Mouse (Mus musculus) limb, embryonic 12.5 days (tissue): ENCODE measurements around the gene Klhl5. TPM values are rescaled to one million over a fixed set of nuclear protein-coding genes. Genes with fewer than 3 reads are reported as not detected.
A peak's percentile ranks its signal among the peaks of the same experiment; 100 is the strongest.
"Not testable (repeated sequence)": the region's sequence is repeated elsewhere in the genome, so short reads cannot be mapped to it uniquely, and the experiment has no call there.

ENCODE experiments used
- ATAC-seq: fragments of 200-750 bp; cut with Nextera tagmentation; 2 replicates; pipeline ENCODE4 v1.8.0; 2017; ENCODE audit warnings: low read depth, moderate TSS enrichment; ENCODE audit not compliant: insufficient number of reproducible peaks, insufficient read depth, low FRiP score, low TSS enrichment
- H3K27ac ChIP-seq: fragments of 300-500 bp; sonication (generic); 2 replicates; pipeline ENCODE4 v1.5.1; 2016; ENCODE audit warnings: mild to moderate bottlenecking, moderate library complexity
- H3K27me3 ChIP-seq: fragments of 300-500 bp; sonication (generic); 2 replicates; pipeline ENCODE4 v1.6.1; 2016; ENCODE audit warnings: mild to moderate bottlenecking, moderate library complexity
- H3K36me3 ChIP-seq: fragments of 300-500 bp; sonication (generic); 2 replicates; pipeline ENCODE4 v1.6.1; 2016; ENCODE audit warnings: mild to moderate bottlenecking, moderate library complexity
- H3K4me1 ChIP-seq: fragments of 300-500 bp; sonication (generic); replicated peaks from 2 replicates; pipeline ENCODE4 v1.6.1; 2016
- H3K4me2 ChIP-seq: fragments of 300-500 bp; sonication (generic); 2 replicates; pipeline ENCODE4 v1.6.1; 2016; ENCODE audit warnings: mild to moderate bottlenecking, moderate library complexity
- H3K4me3 ChIP-seq: fragments of 300-500 bp; sonication (generic); replicated peaks from 2 replicates; pipeline ENCODE4 v1.5.1; 2016; ENCODE audit warnings: mild to moderate bottlenecking
- H3K9ac ChIP-seq: fragments of 300-500 bp; sonication (generic); replicated peaks from 2 replicates; pipeline ENCODE4 v1.6.1; 2016; ENCODE audit warnings: mild to moderate bottlenecking, moderate library complexity
- H3K9me3 ChIP-seq: fragments of 300-500 bp; sonication (generic); 2 replicates; pipeline ENCODE4 v1.6.1; 2016; ENCODE audit warnings: mild to moderate bottlenecking, moderate library complexity
- WGBS: fragments of 180-500 bp; shearing (Covaris S2); methylation state at CpG from one replicate; pipeline ENCODE4 v1.1.7; 2016; 5-methylcytosine and 5-hydroxymethylcytosine counted together
- polyA plus RNA-seq: library from polyadenylated mRNA; unstranded; fragments of >200 nt; fragmentation: Nextera tagmentation; extraction: Ambion mirVana; gene quantifications from 2 replicates; pipeline ENCODE4 v1.2.1, GENCODE M21; 2016

Gene Klhl5
- polyA plus RNA-seq, 1 experiment from 2014 or later: 24.8 TPM

- WGBS: 41% methylated on average over 11 of the region's 11 CpGs
- H3K4me3 ChIP-seq: no peak overlapping the region
- no peaks in the 10 kb centered on the region for H3K36me3 ChIP-seq
- no peak overlapping the region for H3K27ac ChIP-seq
- H3K27me3 ChIP-seq: no peaks in the 10 kb centered on the region
- no peaks in the 10 kb centered on the region for H3K9me3 ChIP-seq
- ATAC-seq: no peak
- H3K4me2 ChIP-seq: no peak overlapping the region
- H3K4me1 ChIP-seq: peaks cover 17% of the 10 kb centered on the region
- no peak overlapping the region for H3K9ac ChIP-seq
These were observed 7.3 kb upstream of the Klhl5 start for GRCm38 (mm10) chr5:65100002-65100401.

DNA sequence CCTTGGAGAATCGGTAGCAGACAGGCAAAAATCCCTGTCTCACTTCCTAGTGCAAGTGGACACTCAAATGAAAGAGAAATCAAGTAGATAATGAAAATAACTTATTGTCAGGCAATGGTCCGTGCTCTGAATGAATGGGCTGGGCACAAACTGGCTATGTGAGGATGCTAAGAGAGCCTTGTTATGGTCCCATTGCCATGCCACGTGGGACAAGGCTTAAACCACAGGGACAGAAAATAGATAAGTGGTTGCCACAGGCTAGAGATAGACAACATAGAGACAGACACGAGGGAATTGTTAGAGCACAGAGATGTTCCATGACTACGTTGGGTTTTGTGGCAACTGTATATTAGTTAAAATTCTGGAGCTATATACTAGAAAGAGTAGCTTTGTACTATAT lies 6.1 kb upstream of the Klhl5 start:
- ATAC-seq: no peak
- Histone ChIP-seq H3K9ac (no peak overlapping the region), H3K27ac (no peak overlapping the region), H3K9me3 (no peaks in the 10 kb centered on the region), H3K4me3 (no peak overlapping the region), H3K4me1 (peaks cover 17% of the 10 kb centered on the region), H3K27me3 (no peaks in the 10 kb centered on the region), H3K36me3 (no peaks in the 10 kb centered on the region), H3K4me2 (no peak overlapping the region)
- 90% methylated on average over 5 of the region's 5 CpGs for WGBS

GRCm38 (mm10) chr5:65101621-65102020 lies 5.7 kb upstream of the Klhl5 start:
- Histone ChIP-seq H3K4me1 (peaks cover 17% of the 10 kb centered on the region), H3K27ac (no peak overlapping the region), H3K27me3 (no peaks in the 10 kb centered on the region), H3K4me3 (no peak overlapping the region), H3K4me2 (no peak overlapping the region), H3K9ac (no peak overlapping the region), H3K9me3 (no peaks in the 10 kb centered on the region), H3K36me3 (no peaks in the 10 kb centered on the region)
- no peak for ATAC-seq
- 82% methylated on average over 6 of the region's 6 CpGs for WGBS

- H3K27me3 ChIP-seq: no peaks in the 10 kb centered on the region
- H3K4me2 ChIP-seq: no peak overlapping the region
- H3K36me3 ChIP-seq: no peaks in the 10 kb centered on the region
- H3K9me3 ChIP-seq: no peaks in the 10 kb centered on the region
- H3K9ac ChIP-seq: no peak overlapping the region
- H3K4me1 ChIP-seq: peaks cover 21% of the 10 kb centered on the region
- H3K27ac ChIP-seq: no peak overlapping the region
- ATAC-seq: no peak
- 79% methylated on average over 3 of the region's 3 CpGs for WGBS
- no peak overlapping the region for H3K4me3 ChIP-seq
These were observed 5.2 kb upstream of the Klhl5 start for GRCm38 (mm10) chr5:65102026-65102640.

DNA sequence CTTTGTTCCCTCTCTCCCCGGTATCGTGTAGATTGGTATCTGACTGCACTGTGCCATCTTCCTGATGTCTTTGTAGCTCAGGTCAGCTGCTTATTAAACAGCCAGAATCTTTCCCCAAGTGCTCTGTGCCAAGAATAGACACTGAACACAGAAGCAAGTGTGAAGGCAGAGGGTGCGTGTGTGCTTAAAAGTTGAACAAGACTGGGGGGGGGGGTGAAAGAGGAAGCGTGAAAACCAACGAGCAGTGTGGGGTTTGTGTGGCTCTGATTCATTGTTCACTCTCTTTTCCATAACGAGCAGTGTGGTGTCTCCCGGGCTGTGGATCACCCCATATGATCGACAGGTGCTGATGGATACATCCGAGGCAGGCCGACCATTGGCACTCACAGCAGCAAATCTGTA lies 4.7 kb upstream of the Klhl5 start:
- Histone ChIP-seq H3K4me2 (no peak overlapping the region), H3K27ac (no peak overlapping the region), H3K9ac (no peak overlapping the region), H3K9me3 (no peaks in the 10 kb centered on the region), H3K27me3 (no peaks in the 10 kb centered on the region), H3K4me1 (peaks cover 21% of the 10 kb centered on the region), H3K36me3 (no peaks in the 10 kb centered on the region), H3K4me3 (no peak overlapping the region)
- 72% methylated on average over 10 of the region's 10 CpGs for WGBS
- no peak for ATAC-seq

DNA sequence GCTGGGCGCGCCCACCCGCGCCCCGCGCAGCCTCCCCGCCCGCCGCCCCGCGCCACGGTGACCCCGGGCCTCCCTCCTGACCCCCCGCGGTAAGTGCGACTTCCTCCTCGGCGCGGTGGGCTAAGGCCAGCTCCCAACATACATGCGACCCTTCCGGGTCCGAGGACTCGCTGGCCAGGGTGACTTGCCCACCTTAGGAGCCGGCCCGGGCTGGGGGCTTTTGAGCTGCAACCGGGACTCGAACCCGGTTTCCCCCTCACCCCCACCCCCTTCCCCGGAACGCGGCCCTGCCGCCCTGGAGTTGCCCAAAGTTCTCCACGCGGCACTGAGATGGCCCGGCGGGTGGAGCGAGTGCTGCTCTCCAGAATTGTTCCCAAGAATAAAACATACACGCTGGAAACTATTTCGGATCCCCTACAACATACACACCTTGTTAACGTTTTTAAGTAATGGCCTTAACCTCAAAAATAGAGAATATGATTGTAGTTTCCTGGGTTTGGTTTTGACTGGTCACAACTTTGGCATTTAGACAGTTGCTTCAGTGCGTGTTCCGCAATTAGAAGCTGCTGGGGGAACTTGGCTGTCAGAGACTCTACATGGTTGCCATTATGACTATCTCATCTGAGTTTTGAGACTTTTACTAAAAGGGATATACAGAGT lies 564 bp downstream of the Klhl5 start:
- peak overlapping the region; percentile 84 for H3K9ac ChIP-seq
- H3K4me1 ChIP-seq: peaks cover 25% of the 10 kb centered on the region
- H3K4me3 ChIP-seq: peak overlapping the region; percentile 81
- no peaks in the 10 kb centered on the region for H3K36me3 ChIP-seq
- ATAC-seq: peak; percentile 22; the same call in 1 of the 2 replicates
- WGBS: 3% methylated on average over 37 of the region's 42 CpGs
- H3K4me2 ChIP-seq: peak overlapping the region; percentile 71
- H3K27me3 ChIP-seq: no peaks in the 10 kb centered on the region
- H3K9me3 ChIP-seq: no peaks in the 10 kb centered on the region
- H3K27ac ChIP-seq: peak overlapping the region; percentile 82

GRCm38 (mm10) chr5:65112225-65112624 lies 4.9 kb downstream of the Klhl5 start:
- not testable (repeated sequence) for H3K9me3 ChIP-seq, H3K36me3 ChIP-seq, H3K4me2 ChIP-seq, H3K4me3 ChIP-seq, ATAC-seq, H3K27ac ChIP-seq, H3K27me3 ChIP-seq, H3K9ac ChIP-seq
- WGBS: 71% methylated on average over 3 of the region's 3 CpGs
- H3K4me1 ChIP-seq: peaks cover 15% of the 10 kb centered on the region

- H3K9ac ChIP-seq: no peak overlapping the region
- no peaks in the 10 kb centered on the region for H3K27me3 ChIP-seq
- no peak overlapping the region for H3K27ac ChIP-seq
- WGBS: 88% methylated on average over 6 of the region's 6 CpGs
- no peak overlapping the region for H3K4me3 ChIP-seq
- H3K4me1 ChIP-seq: peaks cover 15% of the 10 kb centered on the region
- H3K9me3 ChIP-seq: peaks cover 6% of the 10 kb centered on the region
- H3K4me2 ChIP-seq: no peak overlapping the region
- no peak for ATAC-seq
- H3K36me3 ChIP-seq: peaks cover 7% of the 10 kb centered on the region
These were observed 6.0 kb downstream of the Klhl5 start for GRCm38 (mm10) chr5:65113323-65113722.

DNA sequence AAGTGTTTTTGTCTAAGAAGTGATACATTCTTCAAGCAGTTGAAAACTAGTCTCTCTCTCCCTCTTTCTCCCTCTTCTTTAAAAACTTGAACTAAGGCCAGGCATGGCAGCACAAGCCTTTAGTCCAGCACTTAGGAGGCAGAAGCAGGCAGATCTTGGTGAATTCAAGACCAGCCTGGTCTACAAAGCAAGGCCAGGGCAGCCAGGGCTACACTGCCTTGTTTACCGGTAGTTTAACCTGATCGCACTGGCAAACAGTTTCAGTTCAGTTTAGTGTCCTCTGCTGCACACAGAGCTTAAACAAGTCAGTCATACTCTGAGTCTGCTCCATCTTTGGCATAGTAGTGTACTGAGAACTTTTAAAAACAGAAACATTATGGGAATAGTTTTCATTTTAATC lies 9.4 kb downstream of the Klhl5 start:
- H3K4me2 ChIP-seq: no peak overlapping the region
- H3K27ac ChIP-seq: no peak overlapping the region
- no peak overlapping the region for H3K9ac ChIP-seq
- WGBS: 93% methylated on average over 2 of the region's 2 CpGs
- H3K27me3 ChIP-seq: no peaks in the 10 kb centered on the region
- ATAC-seq: no peak
- H3K9me3 ChIP-seq: peaks cover 6% of the 10 kb centered on the region
- H3K4me3 ChIP-seq: no peak overlapping the region
- H3K36me3 ChIP-seq: peaks cover 7% of the 10 kb centered on the region
- no peaks in the 10 kb centered on the region for H3K4me1 ChIP-seq

GRCm38 (mm10) chr5:65119495-65119894 lies 12.2 kb downstream of the Klhl5 start:
- ATAC-seq: no peak
- Histone ChIP-seq H3K36me3 (peaks cover 7% of the 10 kb centered on the region), H3K4me2 (no peak overlapping the region), H3K4me3 (no peak overlapping the region), H3K4me1 (no peaks in the 10 kb centered on the region), H3K9me3 (peaks cover 6% of the 10 kb centered on the region), H3K9ac (no peak overlapping the region), H3K27ac (no peak overlapping the region), H3K27me3 (no peaks in the 10 kb centered on the region)
- 56% methylated on average over 1 of the region's 1 CpGs for WGBS

GRCm38 (mm10) chr5:65119918-65120317 lies 12.6 kb downstream of the Klhl5 start:
- H3K9ac ChIP-seq: no peak overlapping the region
- peaks cover 6% of the 10 kb centered on the region for H3K9me3 ChIP-seq
- no peak for ATAC-seq
- 73% methylated on average over 3 of the region's 3 CpGs for WGBS
- no peak overlapping the region for H3K4me2 ChIP-seq
- no peak overlapping the region for H3K4me3 ChIP-seq
- no peaks in the 10 kb centered on the region for H3K27me3 ChIP-seq
- peaks cover 7% of the 10 kb centered on the region for H3K36me3 ChIP-seq
- no peak overlapping the region for H3K27ac ChIP-seq
- no peaks in the 10 kb centered on the region for H3K4me1 ChIP-seq

- Histone ChIP-seq H3K9ac (no peak overlapping the region), H3K4me2 (no peak overlapping the region), H3K36me3 (no peaks in the 10 kb centered on the region), H3K9me3 (no peaks in the 10 kb centered on the region), H3K4me3 (no peak overlapping the region), H3K27me3 (no peaks in the 10 kb centered on the region), H3K4me1 (peaks cover 5% of the 10 kb centered on the region; the same call in 1 of the 2 replicates), H3K27ac (no peak overlapping the region)
- WGBS: 86% methylated on average over 3 of the region's 3 CpGs
- no peak for ATAC-seq
These were observed 15.3 kb downstream of the Klhl5 start for GRCm38 (mm10) chr5:65122616-65123015.
